8 mouse cellular contexts compared by ENCODE assay signal in the genomic region with DNA sequence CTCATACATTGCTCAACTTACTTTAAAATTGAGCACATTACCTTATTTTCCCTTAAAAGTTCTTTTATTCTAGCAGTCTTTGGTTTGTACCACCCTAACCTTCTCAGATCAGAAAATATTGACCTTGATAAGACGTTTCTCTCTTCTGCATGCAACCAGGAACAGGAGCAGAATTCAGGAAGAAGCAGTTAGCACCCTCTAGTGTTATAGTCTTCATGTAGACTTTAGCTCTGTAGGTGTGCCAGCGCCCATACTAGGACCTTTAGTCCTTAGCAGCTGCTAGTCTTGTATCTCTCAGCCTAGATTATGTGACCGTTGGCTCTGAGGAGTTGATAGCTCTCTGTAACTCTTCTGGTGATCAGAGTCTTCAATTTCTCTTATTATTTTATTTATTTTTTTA.
DNase-seq lines count a peak whose midpoint lies in the region; ATAC-seq and TF ChIP-seq lines count a peak whose summit lies in the region.

No protein-coding gene starts in this region.

- no peaks in the 10 kb centered on the region for H3K27me3 ChIP-seq in lung, postnatal 0 days (replicated peaks; ENCODE audit: insufficient read depth, low read length)

- no peak for TF ChIP-seq POLR2A in cortical plate, adult 2 months (IDR thresholded peaks at IDR 0.05; ENCODE audit: extremely low read depth, insufficient read depth, low read length)

- 51% methylated on average over 3 of the region's 3 CpGs for WGBS in lung, postnatal 0 days

- intact Hi-C loops in heart, postnatal 25 days (cut with DNase I), result loop anchor here (1.0 to 5.0 kb wide), 2 partner anchors 92 to 114 kb away; a partner anchor contains a TSS

- no peak overlapping the region for H3K27ac ChIP-seq in lung, postnatal 0 days (ENCODE audit: low read length)
- no peak overlapping the region for H3K27ac ChIP-seq in cortical plate, adult 2 months (ENCODE audit: insufficient read depth, low read length)

- H3K9me3 ChIP-seq in lung, postnatal 0 days (ENCODE audit: low read length), result no peaks in the 10 kb centered on the region

- H3K36me3 ChIP-seq in lung, postnatal 0 days (ENCODE audit: insufficient read depth, low read length), result no peaks in the 10 kb centered on the region

- H3K4me3 ChIP-seq in lung, postnatal 0 days (ENCODE audit: low read depth, low read length), result no peak overlapping the region
- no peak overlapping the region for H3K4me3 ChIP-seq in cortical plate, adult 2 months (ENCODE audit: insufficient read depth, low read length)

- no peak overlapping the region for H3K9ac ChIP-seq in lung, postnatal 0 days (replicated peaks; ENCODE audit: low read depth)

- H3K4me2 ChIP-seq in lung, postnatal 0 days (replicated peaks; ENCODE audit: low read depth, low read length), result no peak overlapping the region

- no peaks in the 10 kb centered on the region for H3K4me1 ChIP-seq in lung, postnatal 0 days (ENCODE audit: insufficient read depth, low read depth, low read length)
- no peaks in the 10 kb centered on the region for H3K4me1 ChIP-seq in cortical plate, adult 2 months (ENCODE audit: control insufficient read depth, insufficient read depth, low read length)

- peak; percentile 73 for TF ChIP-seq CTCF in lung, postnatal 0 days (IDR thresholded peaks at IDR 0.05)
- TF ChIP-seq CTCF in cortical plate, adult 2 months (IDR thresholded peaks at IDR 0.05; ENCODE audit: extremely low read depth, insufficient read depth, low read length), result peak; percentile 28; the same call in 1 of the 2 replicates

- no peak for TF ChIP-seq EP300 in lung, postnatal 0 days (IDR thresholded peaks at IDR 0.05)

- ATAC-seq in lung, postnatal 0 days, result no peak

- peak; percentile 66 for DNase-seq in heart, adult 11 months
- no peak for DNase-seq in heart, postnatal 25 days (ENCODE audit: low spot score)
- DNase-seq in lung, postnatal 0 days (ENCODE audit: low spot score), result peak; percentile 64
- DNase-seq in lung, postnatal 4 days, result no peak
- peak; percentile 20 for DNase-seq in retina, postnatal 7 days (ENCODE audit: low read depth, low spot score)
- no peak for DNase-seq in thymus, postnatal 4 days
- no peak for DNase-seq in B cell, adult 2 months

Comparison
In these comparisons a context has a peak if more than half of its experiments do, and no peak if none do; other contexts are left out.
1. DNase-seq: peak in heart, adult 11 months (single experiment), lung, postnatal 0 days (single experiment) and retina, postnatal 7 days (single experiment); none in heart, postnatal 25 days (single experiment), lung, postnatal 4 days (0 of 2), thymus, postnatal 4 days (single experiment) and B cell, adult 2 months (0 of 2).